Mouse (Mus musculus): ENCODE data around the gene Cldn3. TPM values are rescaled to one million over a fixed set of nuclear protein-coding genes. Genes with fewer than 3 reads are reported as not detected.

Gene Cldn3
- polyA plus RNA-seq, 1 experiment from 2014 or later: 0.48 TPM

DNA sequence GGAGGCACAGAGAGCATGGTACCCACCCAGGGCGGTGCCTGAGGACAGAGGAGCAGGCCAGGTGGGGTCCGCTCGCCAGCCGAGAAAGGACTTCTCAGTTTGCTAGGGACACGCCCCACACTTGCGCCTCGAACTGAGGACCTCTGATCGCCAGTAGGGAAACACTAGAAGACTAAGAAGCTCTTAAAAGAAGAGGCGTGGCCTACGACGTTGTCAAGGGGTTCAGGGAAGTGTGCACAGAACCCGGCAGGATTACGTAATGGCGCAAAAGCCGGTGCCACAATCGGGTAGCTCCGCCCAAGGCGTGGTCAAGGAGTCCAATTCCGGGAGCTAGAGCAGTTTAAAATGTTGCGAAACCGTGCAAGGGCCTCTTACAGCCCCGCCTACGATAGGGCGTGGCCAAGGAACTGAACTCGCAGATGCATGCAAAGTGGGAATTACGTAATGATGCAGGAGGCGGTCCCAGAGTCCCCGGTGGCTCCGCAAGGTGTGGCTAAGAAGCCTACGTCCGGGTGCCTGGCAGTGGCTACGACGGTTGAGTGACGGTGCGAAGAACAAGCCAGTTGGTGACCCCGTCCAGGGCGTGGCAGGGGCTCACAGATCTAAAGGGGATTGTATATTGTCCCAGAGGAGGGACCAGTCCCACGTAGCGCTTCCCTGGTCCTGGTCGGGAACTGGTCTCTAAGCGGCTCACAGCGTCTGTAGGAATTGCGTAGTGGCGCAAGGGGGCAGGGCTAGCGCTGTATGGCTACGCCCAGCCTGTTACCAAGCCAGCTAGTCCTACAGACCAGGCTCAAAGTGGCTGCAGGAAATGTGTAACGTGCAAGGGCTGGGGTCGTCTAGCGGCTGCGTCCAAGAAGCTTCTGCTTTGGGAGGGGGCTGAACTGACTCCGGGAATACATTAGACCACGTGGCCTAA is 22.9 kb downstream of the Cldn3 start, which contains the start of gene Abhd11:
Gene Abhd11, plus strand, starts transcription at position 482 of the 919 bp plus-strand sequence.
- H3K9me3 ChIP-seq (ENCODE audit: control insufficient read depth, low read length): no peaks in the 10 kb centered on the region
- peaks cover 8% of the 10 kb centered on the region; the same call in 1 of the 2 replicates for H3K4me1 ChIP-seq (ENCODE audit: control insufficient read depth, insufficient read depth, low read length)
- peak within 1 kb of the TSS; percentile 74 for H3K9ac ChIP-seq (replicated peaks; ENCODE audit: low read depth, low read length)
- no peaks in the 10 kb centered on the region for H3K36me3 ChIP-seq (ENCODE audit: control insufficient read depth, insufficient read depth, low read length)
- H3K4me3 ChIP-seq (ENCODE audit: low read depth, low read length): peak within 1 kb of the TSS; percentile 55
- H3K27ac ChIP-seq (ENCODE audit: low read depth, low read length): peak within 1 kb of the TSS; percentile 98
- ATAC-seq (ENCODE audit: low read depth): peak; percentile 87
- no peaks in the 10 kb centered on the region for H3K27me3 ChIP-seq (ENCODE audit: control insufficient read depth, insufficient read depth, low read length)
- 0% methylated on average over 52 of the region's 52 CpGs for WGBS
- peak within 1 kb of the TSS; percentile 89 for H3K4me2 ChIP-seq (ENCODE audit: low read depth, low read length)

GRCm38 (mm10) chr5:135009590-135010319 is 23.7 kb downstream of the Cldn3 start:
- Histone ChIP-seq H3K36me3 (ENCODE audit: control insufficient read depth, insufficient read depth, low read length) (no peaks in the 10 kb centered on the region), H3K4me1 (ENCODE audit: control insufficient read depth, insufficient read depth, low read length) (peaks cover 8% of the 10 kb centered on the region; the same call in 1 of the 2 replicates), H3K4me2 (ENCODE audit: low read depth, low read length) (peak overlapping the region; percentile 89), H3K4me3 (ENCODE audit: low read depth, low read length) (peak overlapping the region; percentile 55), H3K27me3 (ENCODE audit: control insufficient read depth, insufficient read depth, low read length) (no peaks in the 10 kb centered on the region), H3K9me3 (ENCODE audit: control insufficient read depth, low read length) (no peaks in the 10 kb centered on the region), H3K27ac (ENCODE audit: low read depth, low read length) (peak overlapping the region; percentile 98), H3K9ac (replicated peaks; ENCODE audit: low read depth, low read length) (peak overlapping the region; percentile 63)
- WGBS: under 1% methylated on average over 36 of the region's 37 CpGs
- ATAC-seq (ENCODE audit: low read depth): peak; percentile 85

DNA sequence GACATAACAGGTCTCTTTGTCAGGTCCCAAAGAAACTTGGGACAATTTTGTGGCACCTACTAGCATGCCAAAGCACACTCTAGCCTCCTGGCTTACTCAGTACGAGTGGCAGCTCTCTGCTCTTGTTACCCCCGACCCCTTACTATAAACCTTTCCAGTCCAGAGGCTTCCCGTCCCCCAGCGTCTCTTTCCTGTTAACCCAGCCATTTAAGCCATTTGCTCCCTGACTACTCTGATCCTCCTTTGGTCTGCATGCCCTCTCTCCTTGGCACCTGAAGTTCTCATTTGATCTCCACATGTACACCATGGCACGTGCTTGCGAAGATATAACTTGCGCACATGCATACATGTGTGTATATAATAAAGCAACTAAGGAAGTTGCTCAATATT is 24.3 kb downstream of the Cldn3 start:
- WGBS: 58% methylated on average over 7 of the region's 7 CpGs
- H3K27me3 ChIP-seq (ENCODE audit: control insufficient read depth, insufficient read depth, low read length): no peaks in the 10 kb centered on the region
- peak overlapping the region; percentile 89 for H3K4me2 ChIP-seq (ENCODE audit: low read depth, low read length)
- peaks cover 8% of the 10 kb centered on the region; the same call in 1 of the 2 replicates for H3K4me1 ChIP-seq (ENCODE audit: control insufficient read depth, insufficient read depth, low read length)
- ATAC-seq (ENCODE audit: low read depth): no peak
- no peaks in the 10 kb centered on the region for H3K9me3 ChIP-seq (ENCODE audit: control insufficient read depth, low read length)
- peak overlapping the region; percentile 55 for H3K4me3 ChIP-seq (ENCODE audit: low read depth, low read length)
- H3K9ac ChIP-seq (replicated peaks; ENCODE audit: low read depth, low read length): peak overlapping the region; percentile 63; the same call in 1 of the 2 replicates
- H3K27ac ChIP-seq (ENCODE audit: low read depth, low read length): peak overlapping the region; percentile 98
- no peaks in the 10 kb centered on the region for H3K36me3 ChIP-seq (ENCODE audit: control insufficient read depth, insufficient read depth, low read length)

GRCm38 (mm10) chr5:135010841-135011743 is 25.1 kb downstream of the Cldn3 start:
- Histone ChIP-seq H3K4me2 (ENCODE audit: low read depth, low read length) (0 out of 2 replicates have a peak overlapping the region, but pooled peaks have one; percentile 89), H3K36me3 (ENCODE audit: control insufficient read depth, insufficient read depth, low read length) (no peaks in the 10 kb centered on the region), H3K9me3 (ENCODE audit: control insufficient read depth, low read length) (no peaks in the 10 kb centered on the region), H3K4me3 (ENCODE audit: low read depth, low read length) (no peak overlapping the region), H3K27me3 (ENCODE audit: control insufficient read depth, insufficient read depth, low read length) (no peaks in the 10 kb centered on the region), H3K27ac (ENCODE audit: low read depth, low read length) (no peak overlapping the region), H3K9ac (replicated peaks; ENCODE audit: low read depth, low read length) (no peak overlapping the region), H3K4me1 (ENCODE audit: control insufficient read depth, insufficient read depth, low read length) (peaks cover 8% of the 10 kb centered on the region; the same call in 1 of the 2 replicates)
- ATAC-seq (ENCODE audit: low read depth): no peak
- 90% methylated on average over 25 of the region's 25 CpGs for WGBS

DNA sequence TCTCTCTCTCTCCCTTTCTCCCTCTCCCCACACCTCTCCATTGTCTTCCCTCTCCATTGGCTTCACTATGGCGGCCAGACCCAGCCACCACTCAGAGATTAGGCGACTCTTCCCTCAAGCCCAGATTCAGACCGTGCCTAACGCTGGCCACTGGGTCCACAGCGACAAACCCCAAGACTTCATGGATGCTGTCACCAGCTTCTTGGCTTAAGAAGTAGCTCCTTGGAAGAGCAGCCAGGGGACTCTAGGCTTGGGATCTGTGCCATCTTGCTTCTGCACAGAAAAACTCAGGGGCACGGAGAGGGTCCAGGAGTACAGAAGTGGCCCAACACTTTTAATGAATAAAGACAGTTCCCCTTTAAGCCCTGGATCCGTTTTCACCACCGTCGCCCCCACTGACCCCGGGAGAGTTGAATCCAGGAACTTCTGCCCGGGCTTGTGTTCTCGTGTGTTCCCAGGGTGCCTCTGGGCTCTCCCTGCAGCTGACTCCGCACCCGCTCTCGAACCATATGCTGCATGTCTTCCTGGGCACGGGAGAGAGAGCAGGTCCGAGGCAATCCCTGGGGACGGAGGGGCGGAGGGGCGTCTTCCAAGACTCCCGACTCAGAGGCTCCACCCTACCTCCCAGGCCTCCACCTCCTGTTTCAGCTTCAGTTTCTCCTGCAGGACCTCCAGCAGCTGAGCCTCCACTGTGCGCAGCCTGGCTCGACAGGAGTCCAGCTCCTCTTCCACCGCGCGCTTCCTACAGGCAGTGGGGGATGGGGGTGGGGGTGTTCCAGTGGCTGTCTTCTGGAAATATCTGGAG is 26.0 kb downstream of the Cldn3 start:
- ATAC-seq (ENCODE audit: low read depth): no peak
- Histone ChIP-seq H3K4me1 (ENCODE audit: control insufficient read depth, insufficient read depth, low read length) (peaks cover 8% of the 10 kb centered on the region; the same call in 1 of the 2 replicates), H3K27me3 (ENCODE audit: control insufficient read depth, insufficient read depth, low read length) (no peaks in the 10 kb centered on the region), H3K27ac (ENCODE audit: low read depth, low read length) (no peak overlapping the region), H3K36me3 (ENCODE audit: control insufficient read depth, insufficient read depth, low read length) (no peaks in the 10 kb centered on the region), H3K9me3 (ENCODE audit: control insufficient read depth, low read length) (no peaks in the 10 kb centered on the region), H3K9ac (replicated peaks; ENCODE audit: low read depth, low read length) (0 out of 2 replicates have a peak overlapping the region, but pooled peaks have one; percentile 2), H3K4me3 (ENCODE audit: low read depth, low read length) (no peak overlapping the region), H3K4me2 (ENCODE audit: low read depth, low read length) (peak overlapping the region; percentile 19; the same call in 1 of the 2 replicates)
- WGBS: 30% methylated on average over 26 of the region's 26 CpGs

DNA sequence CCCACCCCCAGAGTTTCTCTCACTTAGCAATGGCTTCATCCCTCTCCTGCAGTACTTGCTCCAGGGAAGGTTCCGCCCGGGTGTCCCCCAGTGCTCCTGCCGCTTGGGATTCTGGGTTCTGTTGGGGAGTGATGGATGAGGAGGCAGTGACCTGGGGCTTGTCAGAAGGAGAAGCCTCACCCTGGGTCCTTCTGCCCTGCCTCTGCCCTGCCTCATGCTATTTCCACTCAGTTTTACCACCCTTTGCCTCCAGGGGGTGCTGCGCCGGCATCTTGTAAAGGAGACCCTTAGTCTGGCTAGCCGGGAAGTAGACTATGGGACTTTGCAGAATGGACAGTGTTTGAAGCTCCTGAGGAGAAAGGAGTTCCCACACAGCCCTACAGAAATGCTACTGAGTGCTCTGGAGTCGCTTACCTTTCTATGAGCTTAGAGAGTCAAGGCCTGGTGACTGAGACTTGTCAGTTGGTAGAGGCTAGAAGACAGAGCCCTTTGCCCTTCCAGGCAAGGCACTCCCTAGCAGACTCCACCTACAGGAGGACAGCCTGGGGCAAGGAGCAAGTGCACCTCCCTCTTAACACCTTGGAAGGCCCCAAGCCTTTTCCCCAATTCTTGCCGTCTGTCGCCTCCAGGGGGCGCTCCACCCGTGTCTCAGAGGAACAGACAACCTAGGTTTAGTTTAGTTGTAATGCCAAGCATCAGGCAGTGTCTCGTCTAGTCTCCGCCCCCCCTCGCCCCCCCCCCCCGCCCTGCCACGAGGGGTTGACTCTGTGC is 26.8 kb downstream of the Cldn3 start:
- WGBS: 4% methylated on average over 14 of the region's 16 CpGs
- H3K27me3 ChIP-seq (ENCODE audit: control insufficient read depth, insufficient read depth, low read length): no peaks in the 10 kb centered on the region
- no peak overlapping the region for H3K9ac ChIP-seq (replicated peaks; ENCODE audit: low read depth, low read length)
- no peak overlapping the region for H3K4me3 ChIP-seq (ENCODE audit: low read depth, low read length)
- H3K4me2 ChIP-seq (ENCODE audit: low read depth, low read length): no peak overlapping the region; the same call in 1 of the 2 replicates
- H3K36me3 ChIP-seq (ENCODE audit: control insufficient read depth, insufficient read depth, low read length): no peaks in the 10 kb centered on the region
- no peak for ATAC-seq (ENCODE audit: low read depth)
- H3K27ac ChIP-seq (ENCODE audit: low read depth, low read length): no peak overlapping the region
- H3K4me1 ChIP-seq (ENCODE audit: control insufficient read depth, insufficient read depth, low read length): peaks cover 8% of the 10 kb centered on the region; the same call in 1 of the 2 replicates
- H3K9me3 ChIP-seq (ENCODE audit: control insufficient read depth, low read length): no peaks in the 10 kb centered on the region

- Histone ChIP-seq H3K4me3 (ENCODE audit: low read depth, low read length) (no peak overlapping the region), H3K4me1 (ENCODE audit: control insufficient read depth, insufficient read depth, low read length) (peaks cover 3% of the 10 kb centered on the region; the same call in 1 of the 2 replicates), H3K27me3 (ENCODE audit: control insufficient read depth, insufficient read depth, low read length) (no peaks in the 10 kb centered on the region), H3K9ac (replicated peaks; ENCODE audit: low read depth, low read length) (no peak overlapping the region), H3K4me2 (ENCODE audit: low read depth, low read length) (no peak overlapping the region), H3K27ac (ENCODE audit: low read depth, low read length) (no peak overlapping the region), H3K36me3 (ENCODE audit: control insufficient read depth, insufficient read depth, low read length) (no peaks in the 10 kb centered on the region), H3K9me3 (ENCODE audit: control insufficient read depth, low read length) (no peaks in the 10 kb centered on the region)
- 16% methylated on average over 7 of the region's 7 CpGs for WGBS
- ATAC-seq (ENCODE audit: low read depth): no peak
Observed at GRCm38 (mm10) chr5:135015497-135015896, 29.5 kb downstream of the Cldn3 start.

Measured in neural tube, embryonic 14.5 days (tissue).